In genomic region chr9:37528225-37528970, GRCm38 (mm10) we compare ENCODE assay signal across 7 mouse cellular contexts. TPM values are rescaled to one million over a fixed set of nuclear protein-coding genes. Genes with fewer than 3 reads are reported as not detected.
DNase-seq lines count a peak whose midpoint lies in the region; ATAC-seq lines count a peak whose summit lies in the region.

No protein-coding gene starts in this region.

- no peaks in the 10 kb centered on the region for H3K9me3 ChIP-seq in embryonic facial prominence, embryonic 11.5 days (replicated peaks; ENCODE audit: control insufficient read depth, low read length)
- H3K9me3 ChIP-seq in heart, embryonic 10.5 days = no peaks in the 10 kb centered on the region
- H3K9me3 ChIP-seq in kidney, embryonic 16.5 days (ENCODE audit: low read length) = no peaks in the 10 kb centered on the region
- H3K9me3 ChIP-seq in midbrain, embryonic 10.5 days (replicated peaks) = 0 out of 2 replicates have a peak, but pooled peaks cover 3% of the 10 kb centered on the region

- H3K27ac ChIP-seq in embryonic facial prominence, embryonic 11.5 days (replicated peaks; ENCODE audit: low read depth, low read length) = no peak overlapping the region
- peak overlapping the region; percentile 82 for H3K27ac ChIP-seq in heart, embryonic 10.5 days
- peak overlapping the region; percentile 83 for H3K27ac ChIP-seq in kidney, embryonic 16.5 days (ENCODE audit: low read length)
- H3K27ac ChIP-seq in midbrain, embryonic 10.5 days (replicated peaks) = no peak overlapping the region

- H3K27me3 ChIP-seq in embryonic facial prominence, embryonic 11.5 days (ENCODE audit: control insufficient read depth, insufficient read depth, low read length) = peaks cover 46% of the 10 kb centered on the region
- peaks cover 71% of the 10 kb centered on the region for H3K27me3 ChIP-seq in heart, embryonic 10.5 days (ENCODE audit: insufficient read depth, poor library complexity, severe bottlenecking)
- H3K27me3 ChIP-seq in kidney, embryonic 16.5 days (ENCODE audit: insufficient read depth, low read length) = peaks cover 52% of the 10 kb centered on the region
- H3K27me3 ChIP-seq in midbrain, embryonic 10.5 days (ENCODE audit: low read depth, poor library complexity, severe bottlenecking) = peaks cover 91% of the 10 kb centered on the region

- no peak overlapping the region for H3K4me2 ChIP-seq in embryonic facial prominence, embryonic 11.5 days (ENCODE audit: low read depth, low read length)
- H3K4me2 ChIP-seq in kidney, embryonic 16.5 days (replicated peaks; ENCODE audit: low read depth, low read length) = peak overlapping the region; percentile 56

- no peak for ATAC-seq in embryonic facial prominence, embryonic 11.5 days (replicated peaks; ENCODE audit: insufficient number of reproducible peaks, low FRiP score, low TSS enrichment, low read depth)
- no peak for ATAC-seq in kidney, embryonic 16.5 days (ENCODE audit: low FRiP score, low TSS enrichment)
- ATAC-seq in activated CD4-positive, CD25-positive, alpha-beta regulatory T cell, adult 4 months = no peak

- H3K4me1 ChIP-seq in embryonic facial prominence, embryonic 11.5 days (ENCODE audit: control insufficient read depth, insufficient read depth, low read length) = no peaks in the 10 kb centered on the region; the same call in 1 of the 2 replicates
- H3K4me1 ChIP-seq in heart, embryonic 10.5 days = peaks cover 50% of the 10 kb centered on the region
- H3K4me1 ChIP-seq in kidney, embryonic 16.5 days (ENCODE audit: insufficient read depth, low read length) = peaks cover 32% of the 10 kb centered on the region
- peaks cover 38% of the 10 kb centered on the region for H3K4me1 ChIP-seq in midbrain, embryonic 10.5 days

- WGBS in embryonic facial prominence, embryonic 11.5 days = 12% methylated on average over 9 of the region's 9 CpGs
- 19% methylated on average over 9 of the region's 9 CpGs for WGBS in heart, embryonic 10.5 days
- WGBS in kidney, embryonic 16.5 days = 33% methylated on average over 9 of the region's 9 CpGs
- 11% methylated on average over 9 of the region's 9 CpGs for WGBS in midbrain, embryonic 10.5 days

- peak; percentile 43 for DNase-seq in embryonic facial prominence, embryonic 11.5 days (ENCODE audit: low spot score)
- peak; percentile 69 for DNase-seq in heart, embryonic 10.5 days (ENCODE audit: low spot score)
- DNase-seq in midbrain, embryonic 10.5 days (ENCODE audit: low spot score) = peak; percentile 19
- no peak for DNase-seq in B cell, adult 2 months
- no peak for DNase-seq in right cerebral cortex, postnatal 36 days (ENCODE audit: low spot score in 2 of 2)

- H3K36me3 ChIP-seq in embryonic facial prominence, embryonic 11.5 days (replicated peaks; ENCODE audit: control insufficient read depth, insufficient read depth, low read depth, low read length) = no peaks in the 10 kb centered on the region
- peaks cover 6% of the 10 kb centered on the region; the same call in 1 of the 2 replicates for H3K36me3 ChIP-seq in heart, embryonic 10.5 days
- peaks cover 4% of the 10 kb centered on the region for H3K36me3 ChIP-seq in kidney, embryonic 16.5 days (ENCODE audit: insufficient read depth, low read length)
- H3K36me3 ChIP-seq in midbrain, embryonic 10.5 days = peaks cover 31% of the 10 kb centered on the region

- H3K4me3 ChIP-seq in embryonic facial prominence, embryonic 11.5 days (ENCODE audit: low read depth, low read length) = no peak overlapping the region
- H3K4me3 ChIP-seq in heart, embryonic 10.5 days = peak overlapping the region; percentile 61
- H3K4me3 ChIP-seq in kidney, embryonic 16.5 days (ENCODE audit: low read length) = peak overlapping the region; percentile 41
- H3K4me3 ChIP-seq in midbrain, embryonic 10.5 days = peak overlapping the region; percentile 50

- H3K9ac ChIP-seq in embryonic facial prominence, embryonic 11.5 days (replicated peaks; ENCODE audit: low read length) = no peak overlapping the region
- peak overlapping the region; percentile 56 for H3K9ac ChIP-seq in kidney, embryonic 16.5 days (replicated peaks; ENCODE audit: low read length)

RNA-seq across cellular contexts. Expression of gene Esam, which starts 0.5 kb away (rescaled TPM):
- 26.3 and 33.1 TPM in 2 replicates for polyA plus RNA-seq in embryonic facial prominence, embryonic 11.5 days (2014; fragmentation: Nextera tagmentation; extraction: Ambion mirVana)
- 43.7 and 52.2 TPM in 2 replicates for polyA plus RNA-seq in heart, embryonic 10.5 days (2016; fragmentation: Nextera tagmentation; extraction: Ambion mirVana)
- polyA plus RNA-seq in kidney, embryonic 16.5 days (2015; fragmentation: Nextera tagmentation; extraction: Ambion mirVana) = 87.0 and 96.5 TPM in 2 replicates
- polyA plus RNA-seq in midbrain, embryonic 10.5 days (2016; fragmentation: Nextera tagmentation; extraction: Ambion mirVana) = 28.6 and 31.5 TPM in 2 replicates
- polyA plus RNA-seq in activated CD4-positive, CD25-positive, alpha-beta regulatory T cell, adult 4 months (2017; shearing (Covaris generic)) = under 1 TPM in 1 of 2 experiments, not detected in 1; 0.58 TPM

RNA-seq across cellular contexts. Expression of gene Vsig2, which starts 10.7 kb away (rescaled TPM):
- polyA plus RNA-seq in embryonic facial prominence, embryonic 11.5 days (2014; fragmentation: Nextera tagmentation; extraction: Ambion mirVana) = 0.49 TPM in 1 of 2 replicates, not detected in the other
- polyA plus RNA-seq in heart, embryonic 10.5 days (2016; fragmentation: Nextera tagmentation; extraction: Ambion mirVana) = 0.75 and 0.77 TPM in 2 replicates
- polyA plus RNA-seq in kidney, embryonic 16.5 days (2015; fragmentation: Nextera tagmentation; extraction: Ambion mirVana) = 2.4 and 2.8 TPM in 2 replicates
- polyA plus RNA-seq in midbrain, embryonic 10.5 days (2016; fragmentation: Nextera tagmentation; extraction: Ambion mirVana) = 0.39 and 0.66 TPM in 2 replicates
- polyA plus RNA-seq in activated CD4-positive, CD25-positive, alpha-beta regulatory T cell, adult 4 months (2017; shearing (Covaris generic)) = not detected

RNA-seq across cellular contexts. Expression of gene Nrgn, which starts 24.3 kb away (rescaled TPM):
- polyA plus RNA-seq in embryonic facial prominence, embryonic 11.5 days (2014; fragmentation: Nextera tagmentation; extraction: Ambion mirVana) = 1.9 and 3.4 TPM in 2 replicates
- polyA plus RNA-seq in heart, embryonic 10.5 days (2016; fragmentation: Nextera tagmentation; extraction: Ambion mirVana) = 4.4 and 5.7 TPM in 2 replicates
- 2.1 and 2.6 TPM in 2 replicates for polyA plus RNA-seq in kidney, embryonic 16.5 days (2015; fragmentation: Nextera tagmentation; extraction: Ambion mirVana)
- 1.1 and 1.3 TPM in 2 replicates for polyA plus RNA-seq in midbrain, embryonic 10.5 days (2016; fragmentation: Nextera tagmentation; extraction: Ambion mirVana)
- under 1 TPM in 1 of 2 experiments, not detected in 1; 0.33 TPM for polyA plus RNA-seq in activated CD4-positive, CD25-positive, alpha-beta regulatory T cell, adult 4 months (2017; shearing (Covaris generic))

RNA-seq across cellular contexts. Expression of gene Siae, which starts 27.1 kb away (rescaled TPM):
- 5.8 and 8.0 TPM in 2 replicates for polyA plus RNA-seq in embryonic facial prominence, embryonic 11.5 days (2014; fragmentation: Nextera tagmentation; extraction: Ambion mirVana)
- 7.6 and 10.0 TPM in 2 replicates for polyA plus RNA-seq in heart, embryonic 10.5 days (2016; fragmentation: Nextera tagmentation; extraction: Ambion mirVana)
- 13.2 and 13.6 TPM in 2 replicates for polyA plus RNA-seq in kidney, embryonic 16.5 days (2015; fragmentation: Nextera tagmentation; extraction: Ambion mirVana)
- polyA plus RNA-seq in midbrain, embryonic 10.5 days (2016; fragmentation: Nextera tagmentation; extraction: Ambion mirVana) = 6.5 and 7.0 TPM in 2 replicates
- 10 to 100 TPM in 1 of 2 experiments, 1 to 10 TPM in 1; 9.7 to 13.6 TPM for polyA plus RNA-seq in activated CD4-positive, CD25-positive, alpha-beta regulatory T cell, adult 4 months (2017; shearing (Covaris generic))

RNA-seq across cellular contexts. Expression of gene Msantd2, which starts 39.3 kb away (rescaled TPM):
- 32.8 and 33.0 TPM in 2 replicates for polyA plus RNA-seq in embryonic facial prominence, embryonic 11.5 days (2014; fragmentation: Nextera tagmentation; extraction: Ambion mirVana)
- 17.9 and 23.8 TPM in 2 replicates for polyA plus RNA-seq in heart, embryonic 10.5 days (2016; fragmentation: Nextera tagmentation; extraction: Ambion mirVana)
- polyA plus RNA-seq in kidney, embryonic 16.5 days (2015; fragmentation: Nextera tagmentation; extraction: Ambion mirVana) = 18.1 and 20.0 TPM in 2 replicates
- polyA plus RNA-seq in midbrain, embryonic 10.5 days (2016; fragmentation: Nextera tagmentation; extraction: Ambion mirVana) = 33.0 and 33.6 TPM in 2 replicates
- 1 to 10 TPM; 7.9 to 9.3 TPM for polyA plus RNA-seq in activated CD4-positive, CD25-positive, alpha-beta regulatory T cell, adult 4 months (2017; shearing (Covaris generic))

Comparison
In these comparisons a context has a peak if more than half of its experiments do, and no peak if none do; other contexts are left out.
1. DNase-seq: peak in embryonic facial prominence, embryonic 11.5 days (single experiment), heart, embryonic 10.5 days (single experiment) and midbrain, embryonic 10.5 days (single experiment); none in B cell, adult 2 months (0 of 2) and right cerebral cortex, postnatal 36 days (0 of 2).
2. H3K27ac ChIP-seq: peak in heart, embryonic 10.5 days (single experiment) and kidney, embryonic 16.5 days (single experiment); none in embryonic facial prominence, embryonic 11.5 days (single experiment) and midbrain, embryonic 10.5 days (single experiment).
3. RNA of gene Esam, which starts 0.5 kb away (polyA plus RNA-seq): 87.0 to 96.5 TPM in kidney, embryonic 16.5 days, 43.7 to 52.2 TPM in heart, embryonic 10.5 days, 28.6 to 31.5 TPM in midbrain, embryonic 10.5 days and 26.3 to 33.1 TPM in embryonic facial prominence, embryonic 11.5 days; 0.58 TPM in activated CD4-positive, CD25-positive, alpha-beta regulatory T cell, adult 4 months; every median in the first group is over 10 times any median in the second.